Mouse (Mus musculus) liver, postnatal 0 days (tissue): Measurements from ENCODE around the gene Kif26b. TPM values are rescaled to one million over a fixed set of nuclear protein-coding genes. Genes with fewer than 3 reads are reported as not detected.

Experiments
- ATAC-seq: fragments of 200-750 bp; cut with Nextera tagmentation; 2 replicates; pipeline ENCODE4 v1.8.0; 2017; ENCODE audit warnings: mild to moderate bottlenecking, moderate library complexity
- DNase-seq: peaks from one replicate; pipeline ENCODE4 v3.0.0-alpha.2; 2016
- H3K27ac ChIP-seq: fragments of 300-500 bp; sonication (generic); 2 replicates; pipeline ENCODE4 v1.5.1; 2014; ENCODE audit warnings: antibody characterized with exemption, moderate library complexity, mild to moderate bottlenecking, low read depth
- H3K27me3 ChIP-seq: fragments of 300-500 bp; sonication (generic); 2 replicates; pipeline ENCODE4 v1.6.1; 2014; ENCODE audit warnings: low read length, control low read depth, mixed read lengths; ENCODE audit not compliant: insufficient read depth
- H3K36me3 ChIP-seq: fragments of 300-500 bp; sonication (generic); replicated peaks from 2 replicates; pipeline ENCODE4 v1.6.1; 2014; ENCODE audit warnings: mild to moderate bottlenecking, control low read depth, low read length, moderate library complexity, mixed read lengths; ENCODE audit not compliant: insufficient read depth
- H3K4me1 ChIP-seq: fragments of 300-500 bp; sonication (generic); 2 replicates; pipeline ENCODE4 v1.6.1; 2014; ENCODE audit warnings: antibody characterized with exemption, mild to moderate bottlenecking, control low read depth; ENCODE audit not compliant: insufficient read depth
- H3K4me2 ChIP-seq: fragments of 300-500 bp; sonication (generic); 2 replicates; pipeline ENCODE4 v1.6.1; 2014; ENCODE audit warnings: low read depth, mild to moderate bottlenecking, low read length, moderate library complexity, mixed read lengths
- H3K4me3 ChIP-seq: fragments of 300-500 bp; sonication (generic); 2 replicates; pipeline ENCODE4 v1.5.1; 2014; ENCODE audit warnings: low read depth, low read length
- H3K9ac ChIP-seq: fragments of 300-500 bp; sonication (generic); replicated peaks from 2 replicates; pipeline ENCODE4 v1.6.1; 2014; ENCODE audit warnings: mild to moderate bottlenecking, moderate library complexity
- H3K9me3 ChIP-seq: fragments of 300-500 bp; sonication (generic); 2 replicates; pipeline ENCODE4 v1.6.1; 2016; ENCODE audit warnings: mild to moderate bottlenecking, control low read depth, low read length, mixed read lengths
- CTCF ChIP-seq: sonication (generic); IDR thresholded peaks from 2 replicates; pipeline ENCODE4 v1.5.1; 2016; ENCODE audit warnings: antibody characterized with exemption, low read depth
- EP300 ChIP-seq: IDR thresholded peaks from 2 replicates; pipeline ENCODE4 v1.6.1; 2016; ENCODE audit warnings: antibody characterized with exemption, low read depth, mild to moderate bottlenecking
- WGBS: fragments of 180-500 bp; shearing (Covaris S2); extraction: QIAGEN DNeasy Blood & Tissue Kit; methylation state at CpG from one replicate; pipeline ENCODE4 v1.1.7; 2014; ENCODE audit not compliant: insufficient replicate concordance; 5-methylcytosine and 5-hydroxymethylcytosine counted together
- polyA plus RNA-seq: library from polyadenylated mRNA; unstranded; fragments of >200 nt; fragmentation: Nextera tagmentation; extraction: Ambion mirVana; gene quantifications from 2 replicates; pipeline ENCODE4 v1.2.1, GENCODE M21; 2015

Gene Kif26b
- polyA plus RNA-seq, 1 experiment from 2014 or later = 0.02 TPM

- Histone ChIP-seq H3K4me3 (no peak overlapping the region), H3K27ac (no peak overlapping the region), H3K4me2 (no peak overlapping the region), H3K27me3 (no peaks in the 10 kb centered on the region), H3K9ac (no peak overlapping the region), H3K36me3 (no peaks in the 10 kb centered on the region), H3K4me1 (no peaks in the 10 kb centered on the region), H3K9me3 (no peaks in the 10 kb centered on the region)
- WGBS = 77% methylated on average over 8 of the region's 8 CpGs
- no peak for DNase-seq
- TF ChIP-seq CTCF (no peak), EP300 (no peak)
- ATAC-seq = no peak
Observed at GRCm38 (mm10) chr1:178861392-178861762, 332.5 kb downstream of the Kif26b start.

DNA sequence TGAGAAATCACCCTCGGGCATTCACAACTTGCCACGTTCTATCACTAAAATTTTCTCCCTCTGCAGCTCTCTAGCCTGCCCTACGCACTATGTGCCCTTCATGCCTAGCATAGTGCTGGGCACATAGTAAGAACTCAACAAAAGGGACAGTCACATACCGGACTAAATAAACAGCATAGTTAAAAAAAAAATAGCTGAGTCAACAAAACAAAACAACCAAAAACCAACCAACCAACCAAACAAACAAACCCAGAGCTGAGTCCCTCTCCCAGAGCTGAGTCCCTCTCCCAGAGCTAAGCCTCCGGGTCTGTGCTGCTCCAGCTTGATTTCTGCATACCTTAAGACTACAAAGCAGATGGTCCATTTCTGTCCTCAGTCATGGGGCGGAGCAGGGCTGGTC is 334.8 kb downstream of the Kif26b start:
- no peak overlapping the region for H3K27ac ChIP-seq
- DNase-seq (no peak), ATAC-seq (no peak)
- TF ChIP-seq EP300 = no peak
- TF ChIP-seq CTCF = no peak
- no peak overlapping the region for H3K4me2 ChIP-seq
- no peaks in the 10 kb centered on the region for H3K36me3 ChIP-seq
- no peak overlapping the region for H3K4me3 ChIP-seq
- no peak overlapping the region for H3K9ac ChIP-seq
- no peaks in the 10 kb centered on the region for H3K9me3 ChIP-seq
- H3K4me1 ChIP-seq = no peaks in the 10 kb centered on the region
- 75% methylated on average over 6 of the region's 6 CpGs for WGBS
- no peaks in the 10 kb centered on the region for H3K27me3 ChIP-seq

DNA sequence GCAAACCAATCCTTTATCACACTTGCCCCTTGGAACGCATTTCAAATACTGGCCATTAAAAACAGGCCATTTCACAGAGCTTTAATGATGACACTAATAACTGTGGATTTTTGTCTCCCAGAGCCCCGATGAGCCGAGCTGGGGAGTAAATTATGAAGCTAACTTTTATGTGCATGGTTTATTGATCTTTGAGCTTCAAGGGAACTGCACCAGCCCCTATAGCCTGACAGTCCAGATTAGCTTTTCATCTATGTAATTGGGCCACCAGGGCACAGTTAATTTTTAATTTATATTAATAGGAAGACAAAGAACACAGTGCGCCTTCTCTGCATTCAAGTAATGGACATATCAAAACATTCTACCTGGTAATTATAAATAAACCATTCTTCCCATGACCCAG is 335.4 kb downstream of the Kif26b start:
- no peaks in the 10 kb centered on the region for H3K9me3 ChIP-seq
- DNase-seq (no peak), ATAC-seq (no peak)
- no peak for TF ChIP-seq EP300
- no peak for TF ChIP-seq CTCF
- no peak overlapping the region for H3K4me3 ChIP-seq
- no peak overlapping the region for H3K4me2 ChIP-seq
- H3K36me3 ChIP-seq = no peaks in the 10 kb centered on the region
- WGBS = 81% methylated on average over 4 of the region's 4 CpGs
- H3K27me3 ChIP-seq = no peaks in the 10 kb centered on the region
- H3K4me1 ChIP-seq = no peaks in the 10 kb centered on the region
- no peak overlapping the region for H3K9ac ChIP-seq
- no peak overlapping the region for H3K27ac ChIP-seq

DNA sequence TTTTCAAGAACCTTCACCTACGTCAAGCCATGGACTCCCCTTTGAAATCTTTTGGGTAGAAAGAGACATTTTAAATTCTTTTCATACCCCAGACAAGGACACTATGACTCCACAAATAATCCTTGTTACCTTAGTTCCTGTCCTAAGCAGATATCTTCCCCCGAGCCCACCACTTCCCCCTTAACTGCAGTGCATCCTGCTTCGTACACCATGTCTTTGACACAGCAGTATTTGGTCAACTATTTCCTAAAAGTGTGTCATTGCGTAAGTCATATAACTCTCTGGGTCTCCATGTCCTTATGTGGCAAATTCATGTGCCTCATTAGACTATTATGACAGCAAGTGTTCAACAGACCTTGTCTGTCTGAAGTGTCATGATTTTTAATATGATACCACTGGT is 337.8 kb downstream of the Kif26b start:
- no peak overlapping the region for H3K27ac ChIP-seq
- DNase-seq (no peak), ATAC-seq (no peak)
- no peaks in the 10 kb centered on the region for H3K27me3 ChIP-seq
- H3K4me2 ChIP-seq = no peak overlapping the region
- TF ChIP-seq CTCF (no peak), EP300 (no peak)
- H3K4me3 ChIP-seq = no peak overlapping the region
- no peak overlapping the region for H3K9ac ChIP-seq
- H3K4me1 ChIP-seq = no peaks in the 10 kb centered on the region
- H3K9me3 ChIP-seq = no peaks in the 10 kb centered on the region
- WGBS = 38% methylated on average over 4 of the region's 4 CpGs
- H3K36me3 ChIP-seq = no peaks in the 10 kb centered on the region

GRCm38 (mm10) chr1:178871055-178871454 is 342.1 kb downstream of the Kif26b start:
- Histone ChIP-seq H3K4me1 (no peaks in the 10 kb centered on the region), H3K9ac (no peak overlapping the region), H3K9me3 (no peaks in the 10 kb centered on the region), H3K4me2 (no peak overlapping the region), H3K27me3 (no peaks in the 10 kb centered on the region), H3K4me3 (no peak overlapping the region), H3K36me3 (no peaks in the 10 kb centered on the region), H3K27ac (no peak overlapping the region)
- DNase-seq (no peak), ATAC-seq (no peak)
- 58% methylated on average over 3 of the region's 3 CpGs for WGBS
- TF ChIP-seq EP300 (no peak), CTCF (no peak)

- no peak for TF ChIP-seq EP300
- 60% methylated on average over 2 of the region's 2 CpGs for WGBS
- H3K4me2 ChIP-seq = no peak overlapping the region
- no peaks in the 10 kb centered on the region for H3K4me1 ChIP-seq
- DNase-seq (no peak), ATAC-seq (no peak)
- H3K36me3 ChIP-seq = no peaks in the 10 kb centered on the region
- H3K27me3 ChIP-seq = no peaks in the 10 kb centered on the region
- H3K9ac ChIP-seq = no peak overlapping the region
- no peak overlapping the region for H3K4me3 ChIP-seq
- H3K9me3 ChIP-seq = no peaks in the 10 kb centered on the region
- H3K27ac ChIP-seq = no peak overlapping the region
Observed at GRCm38 (mm10) chr1:178876926-178877325, 348.0 kb downstream of the Kif26b start.

GRCm38 (mm10) chr1:178878676-178879075 is 349.8 kb downstream of the Kif26b start:
- Histone ChIP-seq H3K27ac (no peak overlapping the region), H3K9me3 (no peaks in the 10 kb centered on the region), H3K4me3 (no peak overlapping the region), H3K4me2 (no peak overlapping the region), H3K4me1 (no peaks in the 10 kb centered on the region), H3K27me3 (no peaks in the 10 kb centered on the region), H3K36me3 (no peaks in the 10 kb centered on the region), H3K9ac (no peak overlapping the region)
- no peak for DNase-seq
- TF ChIP-seq CTCF (no peak), EP300 (no peak)
- 74% methylated on average over 1 of the region's 1 CpGs for WGBS
- ATAC-seq = no peak
